Mouse (Mus musculus) cortical plate, adult 2 months (tissue): ENCODE data around the gene Ezh1.

Source experiments
- CTCF ChIP-seq: fragments of 200-500 bp; IDR thresholded peaks from 2 replicates; pipeline ENCODE4 v1.5.1; 2011; ENCODE audit warnings: mild to moderate bottlenecking, control low read depth, low read length; ENCODE audit not compliant: insufficient read depth; ENCODE audit errors: extremely low read depth
- POLR2A ChIP-seq: fragments of 200-500 bp; IDR thresholded peaks from 2 replicates; pipeline ENCODE4 v1.6.1; 2011; ENCODE audit warnings: mild to moderate bottlenecking, low read length, control low read depth; ENCODE audit not compliant: insufficient read depth; ENCODE audit errors: extremely low read depth

DNA sequence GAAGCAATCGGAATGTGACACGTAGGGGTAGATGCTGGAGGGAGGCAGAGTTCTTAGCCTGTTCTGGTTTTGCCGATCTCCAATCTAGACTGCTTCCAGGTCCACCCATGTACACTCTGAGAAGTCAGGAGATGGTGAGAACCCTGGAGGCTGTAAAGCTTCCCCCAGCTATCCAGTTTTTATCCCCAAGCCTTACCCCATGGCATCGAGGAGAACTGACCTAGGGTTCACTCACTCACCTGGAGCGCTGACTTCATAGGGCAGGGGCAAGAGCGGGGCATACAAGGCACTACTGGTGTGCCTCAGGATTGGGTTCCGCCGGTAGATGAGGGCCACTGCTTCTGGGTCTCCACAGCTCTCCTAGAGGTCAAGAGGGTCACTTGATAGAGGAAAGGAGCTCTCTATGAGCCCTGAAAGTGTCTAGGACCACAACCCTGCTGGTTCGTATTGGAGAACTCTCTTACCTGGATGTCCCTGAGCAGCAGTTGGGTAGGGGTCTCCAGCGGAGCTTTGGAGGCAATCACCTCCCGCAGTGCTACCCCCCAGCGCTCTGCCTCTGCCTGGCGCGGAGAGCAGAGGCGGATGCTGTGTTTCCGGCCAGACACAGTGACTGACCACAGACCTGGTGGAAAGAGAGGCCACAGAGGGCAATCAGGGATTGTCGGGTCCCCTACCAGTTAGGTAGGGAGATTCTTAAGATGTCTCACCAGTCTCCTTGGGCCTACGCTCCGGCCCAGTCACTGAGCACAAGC lies 58.9 kb downstream of the Ezh1 start:
- TF ChIP-seq POLR2A (no peak), CTCF (no peak)
